Mouse (Mus musculus): ENCODE measurements at regions not wholly inside any gene's neighbourhood (a gene's known extent, or its start where the extent isn't known, plus 50 kb on each side); places are given as distances from the start of the nearest gene placed in this dataset.

- no peak overlapping the region for H3ac ChIP-seq (ENCODE audit: control insufficient read depth, insufficient read length)
- no peak overlapping the region for H3K4me2 ChIP-seq (ENCODE audit: low read depth)
- TF ChIP-seq E2F4 (IDR thresholded peaks at IDR 0.05; ENCODE audit: insufficient read depth) (no peak), POLR2A (IDR thresholded peaks at IDR 0.05; ENCODE audit: insufficient read length, low read depth) (no peak), POLR2AphosphoS2 (IDR thresholded peaks at IDR 0.05; ENCODE audit: insufficient read length, low read depth) (no peak), MAX (IDR thresholded peaks at IDR 0.05; ENCODE audit: low read depth) (no peak), TCF3 (IDR thresholded peaks at IDR 0.05; ENCODE audit: insufficient read length, low read depth) (no peak), REST (IDR thresholded peaks at IDR 0.05; ENCODE audit: insufficient read depth, insufficient read length) (no peak), CEBPB (IDR thresholded peaks at IDR 0.05; ENCODE audit: insufficient read depth, poor library complexity, severe bottlenecking) (no peak), USF1 (IDR thresholded peaks at IDR 0.05; ENCODE audit: low read depth) (no peak), TCF12 (IDR thresholded peaks at IDR 0.05; ENCODE audit: insufficient read depth, poor library complexity, severe bottlenecking) (no peak), MYOG (IDR thresholded peaks at IDR 0.05; ENCODE audit: control insufficient read depth in 1 of 3, insufficient read depth in 1 of 3, insufficient read length in 2 of 3, low read depth in 2 of 3) (no peak), MYOD1 (IDR thresholded peaks at IDR 0.05; ENCODE audit: control insufficient read depth in 1 of 3, insufficient read length in 2 of 3, low read depth in 2 of 3) (no peak), SRF (IDR thresholded peaks at IDR 0.05; ENCODE audit: control insufficient read depth, insufficient read length, low read depth) (no peak)
- H3K79me2 ChIP-seq (ENCODE audit: control insufficient read depth, insufficient read depth), result no peaks in the 10 kb centered on the region
- H3K4me3 ChIP-seq, result no peak overlapping the region
- H3K36me3 ChIP-seq (ENCODE audit: control insufficient read depth, insufficient read depth), result no peaks in the 10 kb centered on the region
- H3K27me3 ChIP-seq (ENCODE audit: control insufficient read depth, insufficient read depth, insufficient read length), result no peaks in the 10 kb centered on the region
These were observed 220.0 kb downstream of the CK137956 start for GRCm38 (mm10) chr4:127750781-127751180.

DNA sequence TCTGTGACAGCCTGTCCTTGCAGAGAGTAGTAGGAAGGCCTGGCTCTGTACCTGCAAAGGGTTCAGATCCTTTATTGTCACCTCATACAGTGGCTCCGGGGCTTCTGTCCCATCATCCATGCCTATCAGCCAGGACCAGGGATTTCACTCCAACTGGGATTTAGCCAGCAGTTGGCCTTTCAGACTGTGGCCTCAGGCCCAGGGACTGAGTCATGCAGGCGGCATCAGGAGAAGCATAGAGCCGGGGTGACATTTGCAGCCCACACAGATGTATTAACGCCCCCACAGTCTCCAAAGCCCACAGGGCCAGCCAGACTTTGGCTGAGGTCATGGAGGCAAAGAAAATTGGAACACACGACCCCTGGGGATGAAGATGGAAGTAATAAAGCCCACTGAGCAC, 222.9 kb downstream of the CK137956 start:
- H3ac ChIP-seq (ENCODE audit: control insufficient read depth, insufficient read length), result no peak overlapping the region
- no peaks in the 10 kb centered on the region for H3K79me2 ChIP-seq (ENCODE audit: control insufficient read depth, insufficient read depth)
- H3K4me3 ChIP-seq, result no peak overlapping the region
- H3K27me3 ChIP-seq (ENCODE audit: control insufficient read depth, insufficient read depth, insufficient read length), result no peaks in the 10 kb centered on the region
- no peak overlapping the region for H3K4me2 ChIP-seq (ENCODE audit: low read depth)
- TF ChIP-seq MYOD1 (IDR thresholded peaks at IDR 0.05; ENCODE audit: control insufficient read depth in 1 of 3, insufficient read length in 2 of 3, low read depth in 2 of 3), result no peak
- H3K36me3 ChIP-seq (ENCODE audit: control insufficient read depth, insufficient read depth), result no peaks in the 10 kb centered on the region

DNA sequence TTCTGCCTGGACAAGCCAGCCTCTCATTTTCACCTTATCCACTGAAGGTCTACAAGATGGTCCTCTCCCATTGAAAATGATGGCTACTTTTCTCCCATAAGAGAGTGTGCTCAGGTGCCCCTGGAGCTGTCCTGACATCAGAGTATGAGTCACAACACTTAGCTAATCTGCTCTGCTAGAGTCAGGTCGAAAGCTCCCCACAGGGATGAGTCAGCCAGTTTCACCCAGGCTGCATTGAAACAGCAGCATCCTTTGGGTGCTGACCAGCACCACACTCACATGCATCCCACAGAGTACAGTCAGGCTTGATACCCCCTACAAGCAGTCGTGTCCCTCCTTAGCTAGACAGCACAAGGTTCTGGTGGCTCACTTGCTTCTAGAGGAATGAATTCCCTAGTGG, 234.0 kb downstream of the CK137956 start:
- Histone ChIP-seq H3K79me2 (ENCODE audit: control insufficient read depth, insufficient read depth) (no peaks in the 10 kb centered on the region), H3ac (ENCODE audit: control insufficient read depth, insufficient read length) (no peak overlapping the region), H3K36me3 (ENCODE audit: control insufficient read depth, insufficient read depth) (no peaks in the 10 kb centered on the region), H3K27me3 (ENCODE audit: control insufficient read depth, insufficient read depth, insufficient read length) (no peaks in the 10 kb centered on the region), H3K4me3 (no peak overlapping the region), H3K4me2 (ENCODE audit: low read depth) (no peak overlapping the region)
- no peak for TF ChIP-seq CEBPB (IDR thresholded peaks at IDR 0.05; ENCODE audit: insufficient read depth, poor library complexity, severe bottlenecking)
- no peak for TF ChIP-seq POLR2AphosphoS2 (IDR thresholded peaks at IDR 0.05; ENCODE audit: insufficient read length, low read depth)
- TF ChIP-seq MAX (IDR thresholded peaks at IDR 0.05; ENCODE audit: low read depth), result no peak
- TF ChIP-seq MYOD1 (IDR thresholded peaks at IDR 0.05; ENCODE audit: control insufficient read depth in 1 of 3, insufficient read length in 2 of 3, low read depth in 2 of 3), result no peak
- TF ChIP-seq USF1 (IDR thresholded peaks at IDR 0.05; ENCODE audit: low read depth), result no peak
- no peak for TF ChIP-seq MYOG (IDR thresholded peaks at IDR 0.05; ENCODE audit: control insufficient read depth in 1 of 3, insufficient read depth in 1 of 3, insufficient read length in 2 of 3, low read depth in 2 of 3)
- TF ChIP-seq E2F4 (IDR thresholded peaks at IDR 0.05; ENCODE audit: insufficient read depth), result no peak
- TF ChIP-seq TCF12 (IDR thresholded peaks at IDR 0.05; ENCODE audit: insufficient read depth, poor library complexity, severe bottlenecking), result no peak
- TF ChIP-seq TCF3 (IDR thresholded peaks at IDR 0.05; ENCODE audit: insufficient read length, low read depth), result no peak
- no peak for TF ChIP-seq REST (IDR thresholded peaks at IDR 0.05; ENCODE audit: insufficient read depth, insufficient read length)
- no peak for TF ChIP-seq POLR2A (IDR thresholded peaks at IDR 0.05; ENCODE audit: insufficient read length, low read depth)
- TF ChIP-seq SRF (IDR thresholded peaks at IDR 0.05; ENCODE audit: control insufficient read depth, insufficient read length, low read depth), result no peak

DNA sequence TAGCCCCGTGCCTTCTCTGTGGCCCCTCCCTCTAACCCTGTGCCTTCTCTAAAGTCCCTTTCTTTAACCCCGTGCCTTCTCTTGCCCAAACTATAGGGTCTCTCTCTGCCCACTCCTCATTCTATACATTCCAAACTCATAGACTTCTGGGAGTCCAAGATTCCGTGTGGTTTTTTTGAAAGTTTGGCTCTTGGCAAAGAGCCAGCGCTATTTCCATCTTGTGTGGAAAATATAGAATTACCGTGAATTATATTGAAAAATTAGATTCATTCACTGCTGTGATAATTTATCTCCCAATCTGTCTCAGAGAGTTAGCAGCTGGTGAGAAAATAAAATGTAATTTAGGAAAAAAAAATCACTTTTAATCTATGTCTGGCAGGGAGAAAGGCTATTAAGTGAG, 234.6 kb downstream of the CK137956 start:
- Histone ChIP-seq H3K27me3 (ENCODE audit: control insufficient read depth, insufficient read depth, insufficient read length) (no peaks in the 10 kb centered on the region), H3K4me2 (ENCODE audit: low read depth) (no peak overlapping the region), H3ac (ENCODE audit: control insufficient read depth, insufficient read length) (no peak overlapping the region), H3K4me3 (no peak overlapping the region), H3K36me3 (ENCODE audit: control insufficient read depth, insufficient read depth) (no peaks in the 10 kb centered on the region), H3K79me2 (ENCODE audit: control insufficient read depth, insufficient read depth) (no peaks in the 10 kb centered on the region)
- TF ChIP-seq MYOD1 (IDR thresholded peaks at IDR 0.05; ENCODE audit: control insufficient read depth in 1 of 3, insufficient read length in 2 of 3, low read depth in 2 of 3) (no peak), E2F4 (IDR thresholded peaks at IDR 0.05; ENCODE audit: insufficient read depth) (no peak), USF1 (IDR thresholded peaks at IDR 0.05; ENCODE audit: low read depth) (no peak), POLR2A (IDR thresholded peaks at IDR 0.05; ENCODE audit: insufficient read length, low read depth) (no peak), SRF (IDR thresholded peaks at IDR 0.05; ENCODE audit: control insufficient read depth, insufficient read length, low read depth) (no peak), TCF12 (IDR thresholded peaks at IDR 0.05; ENCODE audit: insufficient read depth, poor library complexity, severe bottlenecking) (no peak), MYOG (IDR thresholded peaks at IDR 0.05; ENCODE audit: control insufficient read depth in 1 of 3, insufficient read depth in 1 of 3, insufficient read length in 2 of 3, low read depth in 2 of 3) (no peak), POLR2AphosphoS2 (IDR thresholded peaks at IDR 0.05; ENCODE audit: insufficient read length, low read depth) (no peak), CEBPB (IDR thresholded peaks at IDR 0.05; ENCODE audit: insufficient read depth, poor library complexity, severe bottlenecking) (no peak), TCF3 (IDR thresholded peaks at IDR 0.05; ENCODE audit: insufficient read length, low read depth) (no peak), MAX (IDR thresholded peaks at IDR 0.05; ENCODE audit: low read depth) (no peak), REST (IDR thresholded peaks at IDR 0.05; ENCODE audit: insufficient read depth, insufficient read length) (no peak)

- Histone ChIP-seq H3ac (ENCODE audit: control insufficient read depth, insufficient read length) (no peak overlapping the region), H3K79me2 (ENCODE audit: control insufficient read depth, insufficient read depth) (no peaks in the 10 kb centered on the region)
- TF ChIP-seq POLR2A (IDR thresholded peaks at IDR 0.05; ENCODE audit: insufficient read length, low read depth), result no peak
- no peak for TF ChIP-seq TCF12 (IDR thresholded peaks at IDR 0.05; ENCODE audit: insufficient read depth, poor library complexity, severe bottlenecking)
- no peak for TF ChIP-seq MYOD1 (IDR thresholded peaks at IDR 0.05; ENCODE audit: control insufficient read depth in 1 of 3, insufficient read length in 2 of 3, low read depth in 2 of 3)
- TF ChIP-seq MYOG (IDR thresholded peaks at IDR 0.05; ENCODE audit: control insufficient read depth in 1 of 3, insufficient read depth in 1 of 3, insufficient read length in 2 of 3, low read depth in 2 of 3), result no peak
- TF ChIP-seq REST (IDR thresholded peaks at IDR 0.05; ENCODE audit: insufficient read depth, insufficient read length), result no peak
- TF ChIP-seq USF1 (IDR thresholded peaks at IDR 0.05; ENCODE audit: low read depth), result no peak
- no peak for TF ChIP-seq CEBPB (IDR thresholded peaks at IDR 0.05; ENCODE audit: insufficient read depth, poor library complexity, severe bottlenecking)
- TF ChIP-seq SRF (IDR thresholded peaks at IDR 0.05; ENCODE audit: control insufficient read depth, insufficient read length, low read depth), result no peak
- no peak for TF ChIP-seq TCF3 (IDR thresholded peaks at IDR 0.05; ENCODE audit: insufficient read length, low read depth)
- no peak for TF ChIP-seq MAX (IDR thresholded peaks at IDR 0.05; ENCODE audit: low read depth)
- TF ChIP-seq POLR2AphosphoS2 (IDR thresholded peaks at IDR 0.05; ENCODE audit: insufficient read length, low read depth), result no peak
- TF ChIP-seq E2F4 (IDR thresholded peaks at IDR 0.05; ENCODE audit: insufficient read depth), result no peak
These were observed 236.1 kb downstream of the CK137956 start for GRCm38 (mm10) chr4:127734641-127735040.

More at GRCm38 (mm10) chr4:127734641-127735040, 236.1 kb downstream of the CK137956 start:
- Histone ChIP-seq H3K36me3 (ENCODE audit: control insufficient read depth, insufficient read depth) (no peaks in the 10 kb centered on the region), H3K4me2 (ENCODE audit: low read depth) (no peak overlapping the region), H3K27me3 (ENCODE audit: control insufficient read depth, insufficient read depth, insufficient read length) (no peaks in the 10 kb centered on the region), H3K4me3 (no peak overlapping the region)

Measured in myocyte (in vitro differentiated cells).